Mouse (Mus musculus) right cerebral cortex, postnatal 10 days (tissue): ENCODE measurements around the gene Scgb2a2.
A peak's percentile ranks its signal among the peaks of the same experiment; 100 is the strongest.
"Not testable (repeated sequence)": the region's sequence is repeated elsewhere in the genome, so short reads cannot be mapped to it uniquely, and the experiment has no call there.

ENCODE experiments used
- DNase-seq, 2 experiments: peaks; one replicate each; pipeline ENCODE4 v3.0.0; 2021; ENCODE audit warnings: low spot score in 2 of 2

The Scgb2a2 gene

GRCm38 (mm10) chr19:9847262-9847661 lies at the start of gene Scgb2a2:
Gene Scgb2a2, plus strand, starts transcription at chr19:9847562.
- no peak for DNase-seq

- DNase-seq = peak; percentile 50 to 67
Measured at GRCm38 (mm10) chr19:9836581-9837340, 10.6 kb upstream of the Scgb2a2 start.

GRCm38 (mm10) chr19:9837341-9837715 lies 10.0 kb upstream of the Scgb2a2 start:
- DNase-seq = no peak

- DNase-seq = not testable (repeated sequence)
Measured at GRCm38 (mm10) chr19:9849368-9850075, 2.2 kb downstream of the Scgb2a2 start.

- not testable (repeated sequence) for DNase-seq
Measured at GRCm38 (mm10) chr19:9860821-9861220, 13.5 kb downstream of the Scgb2a2 start.

GRCm38 (mm10) chr19:9864856-9865255 lies 17.5 kb downstream of the Scgb2a2 start:
- no peak for DNase-seq

- DNase-seq = no peak
Measured at GRCm38 (mm10) chr19:9865466-9865865, 18.1 kb downstream of the Scgb2a2 start.

- no peak for DNase-seq
Measured at GRCm38 (mm10) chr19:9878186-9878835, 30.9 kb downstream of the Scgb2a2 start.

- no peak for DNase-seq
Measured at GRCm38 (mm10) chr19:9886348-9886747, 39.0 kb downstream of the Scgb2a2 start.

GRCm38 (mm10) chr19:9886771-9887170 lies 39.4 kb downstream of the Scgb2a2 start:
- no peak for DNase-seq

- no peak for DNase-seq
Measured at GRCm38 (mm10) chr19:9896067-9896466, 48.7 kb downstream of the Scgb2a2 start.

- DNase-seq = no peak
Measured at GRCm38 (mm10) chr19:9898339-9899066, 51.1 kb downstream of the Scgb2a2 start.

- DNase-seq = peak; percentile 97 to 98
Measured at GRCm38 (mm10) chr19:9899072-9899779, 51.9 kb downstream of the Scgb2a2 start, which contains the start of gene Incenp. Gene Incenp, minus strand, starts transcription at chr19:9899551.

- no peak for DNase-seq
Measured at GRCm38 (mm10) chr19:9899780-9900146, 52.4 kb downstream of the Scgb2a2 start.

GRCm38 (mm10) chr19:9900696-9901095 lies 53.3 kb downstream of the Scgb2a2 start:
- not testable (repeated sequence) for DNase-seq
